Mouse (Mus musculus) urinary bladder, postnatal 10 days (tissue): ENCODE results near the gene St3gal5.

ENCODE experiments used
- DNase-seq: peaks from one replicate; pipeline ENCODE4 v3.0.0; 2022; ENCODE audit warnings: low spot score

The St3gal5 gene

GRCm38 (mm10) chr6:72164321-72165275 is 67.2 kb downstream of the St3gal5 start:
- peak; percentile 49 for DNase-seq

DNA sequence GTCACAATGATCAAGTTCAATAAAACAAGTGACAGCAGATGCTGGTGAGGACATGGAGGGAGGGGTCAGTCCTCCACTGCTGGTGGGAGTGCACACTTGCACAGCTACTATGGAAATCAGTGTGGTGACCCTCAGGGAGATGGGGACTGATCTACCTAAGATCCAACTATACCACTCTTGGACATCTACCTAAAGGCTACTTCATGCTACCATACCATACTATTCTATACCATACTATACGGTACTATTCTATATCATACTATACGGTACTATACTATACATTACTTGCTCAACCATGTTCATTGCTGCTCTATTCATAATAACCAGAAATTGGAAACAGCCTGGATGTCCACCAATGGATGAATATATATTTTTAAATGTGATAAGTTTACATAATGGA is 68.5 kb downstream of the St3gal5 start:
- no peak for DNase-seq

GRCm38 (mm10) chr6:72171391-72171790 is 74.0 kb downstream of the St3gal5 start:
- no peak for DNase-seq

DNA sequence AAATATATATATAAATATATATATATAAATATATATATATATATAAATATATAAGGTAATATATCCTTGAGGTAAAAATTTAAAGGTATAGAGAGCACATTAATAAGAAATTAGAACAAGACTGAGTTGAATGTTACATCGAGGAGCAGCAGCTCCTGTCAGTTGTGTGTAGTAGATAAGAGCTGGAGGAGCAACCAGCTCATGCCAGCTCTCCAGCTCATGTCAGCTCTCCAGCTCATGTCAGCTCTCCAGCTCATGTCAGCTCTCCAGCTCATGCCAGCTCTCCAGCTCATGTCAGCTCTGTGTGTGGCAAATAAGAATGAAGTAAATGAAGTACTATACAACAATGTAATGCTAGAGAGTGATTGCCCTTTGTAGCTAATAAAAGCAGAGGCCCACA is 76.0 kb downstream of the St3gal5 start:
- no peak for DNase-seq

DNA sequence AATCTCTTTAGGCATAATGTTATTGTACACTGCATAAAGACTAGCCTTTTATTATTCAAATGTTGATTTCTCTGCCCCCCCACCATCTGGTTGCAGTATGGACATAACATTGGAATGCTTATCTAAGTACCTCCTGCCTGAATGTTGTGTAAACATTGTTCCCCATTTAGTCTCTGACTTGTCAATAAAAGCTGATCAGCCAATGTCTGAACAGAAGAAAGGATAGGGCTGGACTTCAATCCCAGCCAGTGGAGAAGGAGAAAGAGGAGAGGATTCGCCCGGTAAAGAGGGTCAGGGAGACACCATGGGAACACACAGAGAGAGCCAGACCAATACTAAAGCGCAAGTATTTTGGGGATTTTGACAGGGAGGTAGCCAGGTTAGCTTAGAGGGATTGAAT is 78.0 kb downstream of the St3gal5 start:
- DNase-seq: no peak

GRCm38 (mm10) chr6:72176004-72176403 is 78.6 kb downstream of the St3gal5 start:
- no peak for DNase-seq

GRCm38 (mm10) chr6:72177417-72177816 is 80.0 kb downstream of the St3gal5 start:
- DNase-seq: no peak

DNA sequence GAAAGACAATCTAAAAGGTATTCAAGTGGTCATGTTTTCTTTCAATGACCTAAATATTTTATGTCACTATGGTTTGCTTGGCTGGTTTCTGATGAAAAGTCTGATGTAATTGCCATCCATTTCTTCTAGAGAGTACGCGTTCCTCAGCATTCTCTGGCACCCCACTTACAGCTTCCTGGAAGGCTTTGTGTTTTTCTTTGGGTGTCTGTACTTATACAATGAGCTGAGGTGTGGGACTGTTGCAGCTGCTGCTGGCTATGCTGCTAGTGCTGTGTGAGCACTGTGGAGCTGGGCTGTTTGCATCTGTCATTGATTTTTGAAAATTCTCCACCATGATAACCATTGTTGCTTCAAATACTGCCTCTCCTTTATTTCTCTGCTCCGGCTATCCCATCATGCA is 81.6 kb downstream of the St3gal5 start:
- no peak for DNase-seq

GRCm38 (mm10) chr6:72179562-72180502 is 82.4 kb downstream of the St3gal5 start:
- no peak for DNase-seq

- DNase-seq: no peak
Measured at GRCm38 (mm10) chr6:72184576-72184975, 87.2 kb downstream of the St3gal5 start.

- DNase-seq: peak; percentile 64
Measured at GRCm38 (mm10) chr6:72185893-72186490, 88.6 kb downstream of the St3gal5 start.

GRCm38 (mm10) chr6:72186809-72187208 is 89.4 kb downstream of the St3gal5 start:
- no peak for DNase-seq

DNA sequence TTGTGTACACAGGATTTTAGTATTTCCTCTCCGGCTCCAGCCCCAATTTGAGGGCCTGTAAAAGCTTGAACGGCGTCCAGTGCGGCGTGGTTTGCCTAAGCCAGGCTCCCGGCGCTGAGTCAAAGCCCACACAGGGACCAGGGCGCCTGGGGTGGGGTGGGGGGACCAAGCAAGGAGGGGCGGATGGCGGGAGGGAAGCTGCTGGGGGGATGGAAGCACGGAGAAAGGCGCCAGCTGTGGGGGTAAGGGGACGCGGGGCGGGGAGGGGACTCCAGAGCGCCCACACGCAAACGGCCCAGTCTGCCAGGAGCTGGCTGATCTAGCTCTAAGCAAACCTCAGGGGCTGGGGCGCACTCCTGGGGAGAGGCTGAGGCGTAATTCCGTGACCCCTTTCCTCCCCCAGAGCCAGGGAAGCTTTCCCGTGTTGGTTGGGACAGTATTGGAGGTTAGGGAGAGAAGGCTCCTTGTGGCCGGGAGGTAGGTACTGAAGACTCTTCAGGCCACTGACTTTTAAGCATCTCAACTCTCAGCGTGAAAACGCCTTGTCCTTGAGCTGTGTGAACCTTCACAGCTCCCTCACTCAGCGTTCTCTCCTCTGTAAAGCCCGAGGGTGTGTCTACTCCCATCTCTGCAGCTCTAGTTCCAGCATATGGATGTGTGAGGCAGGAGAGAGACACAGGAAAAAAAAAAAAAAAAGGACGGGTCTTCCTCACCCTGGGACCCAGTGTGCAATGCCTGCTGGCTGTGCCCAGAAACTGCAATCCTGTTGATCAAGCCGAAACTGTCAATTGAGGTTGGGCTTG is 91.9 kb downstream of the St3gal5 start:
- DNase-seq: no peak

DNA sequence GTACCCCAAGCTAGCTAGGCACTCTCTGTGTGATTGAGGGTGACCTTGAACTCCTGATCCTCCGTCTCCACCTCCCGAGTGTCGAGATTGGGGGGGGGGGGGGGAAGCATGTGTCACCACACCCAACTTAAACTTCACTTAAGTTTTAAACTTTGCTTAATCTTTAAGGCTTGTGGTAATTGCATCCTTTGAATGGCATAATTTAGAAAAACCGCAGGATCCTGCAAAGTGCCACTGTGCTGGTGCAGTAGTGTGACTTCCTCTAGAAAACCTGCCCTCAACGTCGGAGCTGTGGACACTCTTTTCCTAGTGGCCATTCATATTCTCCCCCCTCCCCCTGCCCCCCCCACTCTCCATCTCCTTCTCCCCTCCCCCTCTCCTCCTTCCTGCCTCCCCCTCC is 92.7 kb downstream of the St3gal5 start:
- DNase-seq: no peak

GRCm38 (mm10) chr6:72190577-72190976 is 93.2 kb downstream of the St3gal5 start:
- no peak for DNase-seq

- DNase-seq: no peak
Measured at GRCm38 (mm10) chr6:72196660-72197059, 99.3 kb downstream of the St3gal5 start.

DNA sequence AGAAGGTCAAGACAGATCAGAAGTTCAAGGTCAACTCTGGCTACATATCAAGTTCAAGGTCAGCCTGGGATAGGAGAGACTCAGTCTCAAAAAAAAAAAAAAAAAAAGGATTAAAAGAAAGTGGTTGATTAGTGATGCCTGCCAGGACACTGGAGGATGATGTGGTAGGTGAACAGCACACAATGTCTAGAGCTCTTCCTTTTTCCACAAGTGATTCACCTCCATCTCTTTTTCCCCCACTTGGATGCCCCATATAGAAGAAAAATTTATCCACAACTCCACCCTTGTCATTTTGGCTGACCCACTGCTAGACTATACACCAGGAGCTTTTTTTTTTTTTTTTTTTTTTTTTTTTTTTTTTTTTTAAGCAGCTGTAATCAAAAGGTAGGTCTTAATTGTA is 100.1 kb downstream of the St3gal5 start:
- no peak for DNase-seq

DNA sequence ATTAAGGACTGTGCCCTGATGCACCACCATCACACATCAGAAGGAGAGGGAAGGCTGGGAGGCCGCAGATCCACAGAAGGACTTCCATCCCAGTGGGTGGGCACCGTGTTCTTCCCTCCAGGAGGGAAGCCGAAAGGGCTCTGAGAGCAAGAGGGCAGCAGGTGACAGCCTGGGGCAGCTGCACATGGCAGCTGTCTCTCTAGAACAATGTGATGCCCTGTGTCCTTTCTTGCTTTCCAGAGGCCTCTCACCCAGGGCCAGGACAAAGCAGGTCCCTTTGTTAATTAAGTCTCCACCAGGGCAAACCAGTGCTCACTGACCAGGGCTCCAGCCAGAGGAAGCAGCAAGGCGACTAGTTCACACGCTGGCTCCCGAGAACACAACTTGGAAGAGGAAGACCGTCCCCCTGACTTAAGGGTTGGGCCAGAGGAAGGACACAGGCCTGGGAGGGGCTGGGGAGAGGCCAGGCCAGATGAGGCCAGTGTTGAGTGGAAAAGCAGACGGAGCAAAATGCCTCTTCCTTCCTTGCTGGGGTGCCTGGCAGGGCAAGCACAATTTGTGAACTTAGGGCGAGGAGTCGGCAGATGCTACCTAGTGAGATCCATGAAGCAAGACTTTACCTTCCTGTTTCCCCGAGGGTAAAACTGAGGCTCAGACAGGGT is 103.3 kb downstream of the St3gal5 start:
- no peak for DNase-seq

DNA sequence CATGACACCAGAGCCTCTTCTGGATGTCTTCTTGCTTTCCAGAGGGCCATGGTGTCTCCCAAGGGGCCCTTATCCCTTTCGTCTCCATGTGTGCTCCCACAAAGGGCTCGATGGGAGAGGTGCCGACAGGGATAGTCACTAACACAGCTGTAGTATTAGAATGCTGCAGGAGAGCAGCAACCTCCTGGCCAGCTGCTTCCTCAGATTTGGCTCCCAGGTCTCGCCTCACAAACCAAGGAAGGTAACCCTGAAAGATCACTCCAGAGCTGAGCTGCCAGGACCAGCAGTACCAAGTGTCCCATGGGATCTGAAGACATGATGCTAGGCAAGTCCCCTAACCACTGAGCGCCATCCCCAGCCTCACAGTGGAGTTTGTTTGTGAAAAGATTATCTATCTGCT is 105.3 kb downstream of the St3gal5 start:
- no peak for DNase-seq

GRCm38 (mm10) chr6:72203279-72203678 is 105.9 kb downstream of the St3gal5 start:
- no peak for DNase-seq
